Comparison of ENCODE assay signal across 20 mouse cellular contexts in the genomic region with DNA sequence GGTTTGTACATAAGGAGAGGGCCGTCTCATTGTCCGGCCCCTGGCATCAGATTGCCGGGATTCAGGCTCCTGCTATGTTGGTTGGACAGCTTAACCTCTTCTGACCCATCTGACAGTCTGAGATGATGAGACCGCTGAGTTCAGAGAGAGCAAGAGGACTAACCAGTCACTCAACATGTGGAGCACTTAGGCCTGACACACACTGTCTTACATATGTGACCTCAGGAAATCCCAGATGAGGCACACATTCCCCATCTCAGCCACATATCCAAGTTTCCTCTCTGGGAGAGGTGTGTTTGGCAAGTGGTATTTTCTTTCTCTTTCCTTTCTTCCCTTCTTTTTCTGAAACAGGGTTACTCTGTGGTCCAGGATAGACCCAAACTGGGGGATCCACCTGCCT. TPM values are rescaled to one million over a fixed set of nuclear protein-coding genes. Genes with fewer than 3 reads are reported as not detected.
DNase-seq lines count a peak whose midpoint lies in the region; ATAC-seq and TF ChIP-seq lines count a peak whose summit lies in the region.
"Had no signal": no experiment of that assay in that cellular context is flagged by ENCODE, and none has a peak within 500 bp of the region (broad histone marks: within the 10 kb centered on the region; RNA-seq: fewer than 3 reads in every experiment).

No protein-coding gene starts in this region.

- H3K27me3 ChIP-seq in forebrain, embryonic 14.5 days (replicated peaks; ENCODE audit: control insufficient read depth, insufficient read depth, low read length): no peaks in the 10 kb centered on the region
- no peaks in the 10 kb centered on the region for H3K27me3 ChIP-seq in forebrain, embryonic 10.5 days (ENCODE audit: poor library complexity, severe bottlenecking)
- H3K27me3 ChIP-seq in midbrain, embryonic 10.5 days (ENCODE audit: low read depth, poor library complexity, severe bottlenecking): no peaks in the 10 kb centered on the region; the same call in 1 of the 2 replicates
- no peaks in the 10 kb centered on the region for H3K27me3 ChIP-seq in midbrain, postnatal 0 days (ENCODE audit: insufficient read depth, low read length)
- 0 out of 2 replicates have a peak, but pooled peaks cover 4% of the 10 kb centered on the region for H3K27me3 ChIP-seq in embryonic facial prominence, embryonic 10.5 days (replicated peaks; ENCODE audit: low read depth, poor library complexity, severe bottlenecking)
- H3K27me3 ChIP-seq: embryonic facial prominence, embryonic 13.5 days had no signal

- H3K4me2 ChIP-seq in forebrain, embryonic 14.5 days (ENCODE audit: low read length): no peak overlapping the region
- H3K4me2 ChIP-seq in midbrain, postnatal 0 days (ENCODE audit: low read depth, low read length, poor library complexity, severe bottlenecking): no peak overlapping the region
- H3K4me2 ChIP-seq: embryonic facial prominence, embryonic 13.5 days; heart, embryonic 13.5 days; hindbrain, embryonic 14.5 days had no signal

- no peak overlapping the region for H3K9ac ChIP-seq in forebrain, embryonic 14.5 days (ENCODE audit: low read length)
- no peak overlapping the region for H3K9ac ChIP-seq in midbrain, postnatal 0 days (replicated peaks; ENCODE audit: low read length, poor library complexity, severe bottlenecking)
- H3K9ac ChIP-seq: heart, embryonic 13.5 days; hindbrain, embryonic 14.5 days had no signal

- no peak for DNase-seq in forebrain, embryonic 14.5 days (ENCODE audit: low spot score)
- no peak for DNase-seq in forebrain, embryonic 10.5 days (ENCODE audit: extremely low spot score, low spot score)
- no peak for DNase-seq in midbrain, embryonic 10.5 days (ENCODE audit: low spot score)
- no peak for DNase-seq in midbrain, postnatal 0 days (ENCODE audit: low spot score)
- no peak for DNase-seq in embryonic facial prominence, embryonic 10.5 days (ENCODE audit: low spot score)
- no peak for DNase-seq in layer of hippocampus, postnatal 36 days

- no peak overlapping the region for H3K27ac ChIP-seq in forebrain, embryonic 14.5 days (ENCODE audit: low read depth, low read length)
- no peak overlapping the region for H3K27ac ChIP-seq in forebrain, embryonic 10.5 days
- peak overlapping the region; percentile 78 for H3K27ac ChIP-seq in midbrain, embryonic 10.5 days (replicated peaks)
- no peak overlapping the region for H3K27ac ChIP-seq in midbrain, postnatal 0 days (ENCODE audit: low read depth, low read length)
- H3K27ac ChIP-seq in embryonic facial prominence, embryonic 10.5 days (replicated peaks): peak overlapping the region; percentile 74; the same call in 1 of the 2 replicates
- H3K27ac ChIP-seq: embryonic facial prominence, embryonic 13.5 days; heart, adult 2 months; heart, embryonic 10.5 days; heart, embryonic 13.5 days had no signal

- no peaks in the 10 kb centered on the region for H3K9me3 ChIP-seq in forebrain, embryonic 14.5 days (replicated peaks; ENCODE audit: control insufficient read depth, low read length)
- no peaks in the 10 kb centered on the region for H3K9me3 ChIP-seq in forebrain, embryonic 10.5 days
- H3K9me3 ChIP-seq in midbrain, embryonic 10.5 days (replicated peaks): no peaks in the 10 kb centered on the region
- no peaks in the 10 kb centered on the region for H3K9me3 ChIP-seq in midbrain, postnatal 0 days (ENCODE audit: low read length)
- no peaks in the 10 kb centered on the region for H3K9me3 ChIP-seq in embryonic facial prominence, embryonic 10.5 days
- H3K9me3 ChIP-seq: embryonic facial prominence, embryonic 13.5 days; heart, embryonic 10.5 days; heart, embryonic 13.5 days had no signal

- no peaks in the 10 kb centered on the region for H3K4me1 ChIP-seq in forebrain, embryonic 14.5 days (ENCODE audit: control insufficient read depth, insufficient read depth, low read length)
- peaks cover 20% of the 10 kb centered on the region for H3K4me1 ChIP-seq in forebrain, embryonic 10.5 days
- H3K4me1 ChIP-seq in midbrain, embryonic 10.5 days: peaks cover 20% of the 10 kb centered on the region
- no peaks in the 10 kb centered on the region for H3K4me1 ChIP-seq in midbrain, postnatal 0 days (ENCODE audit: insufficient read depth, low read length)
- peaks cover 24% of the 10 kb centered on the region for H3K4me1 ChIP-seq in embryonic facial prominence, embryonic 10.5 days

- H3K4me3 ChIP-seq in forebrain, embryonic 14.5 days (ENCODE audit: low read depth, low read length): no peak overlapping the region
- H3K4me3 ChIP-seq in forebrain, embryonic 10.5 days: no peak overlapping the region
- no peak overlapping the region for H3K4me3 ChIP-seq in midbrain, embryonic 10.5 days
- no peak overlapping the region for H3K4me3 ChIP-seq in midbrain, postnatal 0 days (ENCODE audit: low read depth, low read length)
- H3K4me3 ChIP-seq in embryonic facial prominence, embryonic 10.5 days: no peak overlapping the region
- H3K4me3 ChIP-seq: embryonic facial prominence, embryonic 13.5 days; erythroblast, embryonic 14.5 days; heart, adult 2 months; heart, embryonic 10.5 days; heart, embryonic 13.5 days had no signal

- 0 out of 2 replicates have a peak, but pooled peaks have one; percentile 7 for ATAC-seq in forebrain, embryonic 14.5 days
- no peak for ATAC-seq in midbrain, postnatal 0 days (ENCODE audit: low FRiP score)

- no peak for TF ChIP-seq CTCF in midbrain, postnatal 0 days (IDR thresholded peaks at IDR 0.05)

- 88% methylated on average over 4 of the region's 4 CpGs for WGBS in forebrain, embryonic 14.5 days
- 84% methylated on average over 4 of the region's 4 CpGs for WGBS in forebrain, embryonic 10.5 days
- 73% methylated on average over 4 of the region's 4 CpGs for WGBS in midbrain, embryonic 10.5 days
- WGBS in midbrain, postnatal 0 days: 83% methylated on average over 4 of the region's 4 CpGs
- WGBS in embryonic facial prominence, embryonic 10.5 days: 66% methylated on average over 4 of the region's 4 CpGs

- H3K36me3 ChIP-seq in forebrain, embryonic 14.5 days (ENCODE audit: control insufficient read depth, insufficient read depth, low read length): peaks cover 7% of the 10 kb centered on the region
- peaks cover 12% of the 10 kb centered on the region for H3K36me3 ChIP-seq in forebrain, embryonic 10.5 days (replicated peaks)
- peaks cover 13% of the 10 kb centered on the region for H3K36me3 ChIP-seq in midbrain, embryonic 10.5 days
- H3K36me3 ChIP-seq in midbrain, postnatal 0 days (ENCODE audit: insufficient read depth, low read length): peaks cover 12% of the 10 kb centered on the region
- H3K36me3 ChIP-seq in embryonic facial prominence, embryonic 10.5 days (replicated peaks): peaks cover 13% of the 10 kb centered on the region

RNA-seq across cellular contexts. Expression of a gene that starts 7.7 kb away (rescaled TPM):
- polyA plus RNA-seq in forebrain, embryonic 14.5 days (2014; fragmentation: Nextera tagmentation; extraction: Ambion mirVana): 24.4 and 29.2 TPM in 2 replicates
- 64.8 and 69.1 TPM in 2 replicates for polyA plus RNA-seq in forebrain, embryonic 10.5 days (2016; fragmentation: Nextera tagmentation; extraction: Ambion mirVana)
- 59.4 and 72.8 TPM in 2 replicates for polyA plus RNA-seq in midbrain, embryonic 10.5 days (2016; fragmentation: Nextera tagmentation; extraction: Ambion mirVana)
- total RNA-seq in midbrain, postnatal 0 days (2014; rRNA removed): 3.1 and 3.7 TPM in 2 replicates
- polyA plus RNA-seq in midbrain, postnatal 0 days (2015; fragmentation: Nextera tagmentation; extraction: Ambion mirVana): 17.4 and 21.2 TPM in 2 replicates
- polyA plus RNA-seq in embryonic facial prominence, embryonic 10.5 days (2016; fragmentation: Nextera tagmentation; extraction: Ambion mirVana): 60.3 and 62.7 TPM in 2 replicates
- total RNA-seq in layer of hippocampus, postnatal 36 days (2021): 10 to 100 TPM; 25.8 to 27.8 TPM

RNA-seq across cellular contexts. Expression of a gene that starts 18.6 kb away (rescaled TPM):
- 0.63 and 1.7 TPM in 2 replicates for polyA plus RNA-seq in forebrain, embryonic 14.5 days (2014; fragmentation: Nextera tagmentation; extraction: Ambion mirVana)
- polyA plus RNA-seq in forebrain, embryonic 10.5 days (2016; fragmentation: Nextera tagmentation; extraction: Ambion mirVana): 0.30 TPM in 1 of 2 replicates, not detected in the other
- polyA plus RNA-seq in midbrain, embryonic 10.5 days (2016; fragmentation: Nextera tagmentation; extraction: Ambion mirVana): 0.19 and 0.42 TPM in 2 replicates
- total RNA-seq in midbrain, postnatal 0 days (2014; rRNA removed): 1.5 TPM in 1 of 2 replicates, not detected in the other
- 1.1 and 1.2 TPM in 2 replicates for polyA plus RNA-seq in midbrain, postnatal 0 days (2015; fragmentation: Nextera tagmentation; extraction: Ambion mirVana)
- 0.54 TPM in 1 of 2 replicates, not detected in the other for polyA plus RNA-seq in embryonic facial prominence, embryonic 10.5 days (2016; fragmentation: Nextera tagmentation; extraction: Ambion mirVana)
- total RNA-seq in layer of hippocampus, postnatal 36 days (2021): 10 to 100 TPM; 10.5 to 11.6 TPM
- total RNA-seq: common myeloid progenitor, adult 5-6 weeks; gastrocnemius, postnatal 36 days; granulocyte monocyte progenitor cell, adult 5-6 weeks had no signal
- polyA plus RNA-seq: adrenal gland, adult 2 months; CD4-positive, CD25-positive, alpha-beta regulatory T cell, adult 4 months; heart, adult 2 months; heart, embryonic 13.5 days; heart, embryonic 16.5 days; intestine, embryonic 14.5 days; intestine, postnatal 0 days had no signal

RNA-seq across cellular contexts. Expression of a gene that starts 21.4 kb away (rescaled TPM):
- polyA plus RNA-seq in forebrain, embryonic 14.5 days (2014; fragmentation: Nextera tagmentation; extraction: Ambion mirVana): 46.7 and 48.1 TPM in 2 replicates
- 169 and 172 TPM in 2 replicates for polyA plus RNA-seq in forebrain, embryonic 10.5 days (2016; fragmentation: Nextera tagmentation; extraction: Ambion mirVana)
- polyA plus RNA-seq in midbrain, embryonic 10.5 days (2016; fragmentation: Nextera tagmentation; extraction: Ambion mirVana): 168 TPM in 2 replicates
- total RNA-seq in midbrain, postnatal 0 days (2014; rRNA removed): 33.0 and 41.9 TPM in 2 replicates
- polyA plus RNA-seq in midbrain, postnatal 0 days (2015; fragmentation: Nextera tagmentation; extraction: Ambion mirVana): 92.5 and 102 TPM in 2 replicates
- 153 and 164 TPM in 2 replicates for polyA plus RNA-seq in embryonic facial prominence, embryonic 10.5 days (2016; fragmentation: Nextera tagmentation; extraction: Ambion mirVana)
- 10 to 100 TPM; 31.9 to 33.9 TPM for total RNA-seq in layer of hippocampus, postnatal 36 days (2021)

RNA-seq across cellular contexts. Expression of a gene that starts 41.2 kb away (rescaled TPM):
- polyA plus RNA-seq in forebrain, embryonic 14.5 days (2014; fragmentation: Nextera tagmentation; extraction: Ambion mirVana): 17.8 and 20.6 TPM in 2 replicates
- 30.5 and 33.4 TPM in 2 replicates for polyA plus RNA-seq in forebrain, embryonic 10.5 days (2016; fragmentation: Nextera tagmentation; extraction: Ambion mirVana)
- polyA plus RNA-seq in midbrain, embryonic 10.5 days (2016; fragmentation: Nextera tagmentation; extraction: Ambion mirVana): 32.4 and 34.4 TPM in 2 replicates
- 10.5 and 14.6 TPM in 2 replicates for total RNA-seq in midbrain, postnatal 0 days (2014; rRNA removed)
- polyA plus RNA-seq in midbrain, postnatal 0 days (2015; fragmentation: Nextera tagmentation; extraction: Ambion mirVana): 21.6 and 23.3 TPM in 2 replicates
- polyA plus RNA-seq in embryonic facial prominence, embryonic 10.5 days (2016; fragmentation: Nextera tagmentation; extraction: Ambion mirVana): 34.2 and 36.9 TPM in 2 replicates
- total RNA-seq in layer of hippocampus, postnatal 36 days (2021): 10 to 100 TPM; 49.3 to 52.2 TPM

RNA-seq across cellular contexts. Expression of a gene that starts 45.5 kb away (rescaled TPM):
- 30.7 and 43.1 TPM in 2 replicates for polyA plus RNA-seq in forebrain, embryonic 14.5 days (2014; fragmentation: Nextera tagmentation; extraction: Ambion mirVana)
- 54.4 and 58.9 TPM in 2 replicates for polyA plus RNA-seq in forebrain, embryonic 10.5 days (2016; fragmentation: Nextera tagmentation; extraction: Ambion mirVana)
- polyA plus RNA-seq in midbrain, embryonic 10.5 days (2016; fragmentation: Nextera tagmentation; extraction: Ambion mirVana): 56.6 and 57.3 TPM in 2 replicates
- 74.0 and 75.5 TPM in 2 replicates for total RNA-seq in midbrain, postnatal 0 days (2014; rRNA removed)
- 62.5 and 67.2 TPM in 2 replicates for polyA plus RNA-seq in midbrain, postnatal 0 days (2015; fragmentation: Nextera tagmentation; extraction: Ambion mirVana)
- 59.0 and 60.7 TPM in 2 replicates for polyA plus RNA-seq in embryonic facial prominence, embryonic 10.5 days (2016; fragmentation: Nextera tagmentation; extraction: Ambion mirVana)
- total RNA-seq in layer of hippocampus, postnatal 36 days (2021): 10 to 100 TPM; 43.6 to 44.0 TPM

Comparison
In these comparisons a context has a peak if more than half of its experiments do, and no peak if none do; other contexts are left out.
1. H3K27ac ChIP-seq: peak in midbrain, embryonic 10.5 days (single experiment) and embryonic facial prominence, embryonic 10.5 days (single experiment); none in forebrain, embryonic 14.5 days (single experiment), forebrain, embryonic 10.5 days (single experiment) and midbrain, postnatal 0 days (single experiment).